Mouse (Mus musculus): ENCODE data around the gene Gucy2c. TPM values are rescaled to one million over a fixed set of nuclear protein-coding genes. Genes with fewer than 3 reads are reported as not detected.
A peak's percentile ranks its signal among the peaks of the same experiment; 100 is the strongest.

Gucy2c gene
- total RNA-seq, 1 experiment: 0.09 TPM

GRCm38 (mm10) chr6:136807395-136808013, 25.9 kb upstream of the Gucy2c start:
- no peak for DNase-seq (ENCODE audit: low read depth, low spot score)
- Histone ChIP-seq H3K4me3 (ENCODE audit: insufficient read depth in 1 of 2, low read depth in 1 of 2, low read length in 2 of 2, poor library complexity in 1 of 2, severe bottlenecking in 1 of 2) (peak overlapping the region; percentile 51 to 64), H3K9me3 (ENCODE audit: control insufficient read depth, insufficient read depth, low read depth, low read length) (no peaks in the 10 kb centered on the region), H3K36me3 (ENCODE audit: control insufficient read depth, insufficient read depth, low read length, poor library complexity, severe bottlenecking) (peaks cover 7% of the 10 kb centered on the region; the same call in 1 of the 2 replicates), H3K27ac (ENCODE audit: insufficient read depth, low read depth, low read length, poor library complexity, severe bottlenecking) (peak overlapping the region; percentile 73; the same call in 1 of the 2 replicates), H3K4me1 (ENCODE audit: control insufficient read depth in 2 of 2, insufficient read depth in 2 of 2, low read length in 2 of 2, poor library complexity in 1 of 2) (peaks cover 4 to 16% of the 10 kb centered on the region in 2 experiments; a peak in 2 of 4 replicates), H3K9ac (ENCODE audit: insufficient read depth, low read depth, low read length, poor library complexity, severe bottlenecking) (peak overlapping the region; percentile 78)
- TF ChIP-seq HCFC1 (IDR thresholded peaks at IDR 0.05; ENCODE audit: borderline replicate concordance, insufficient read depth, low read length) (no peak), MAFK (IDR thresholded peaks at IDR 0.05; ENCODE audit: insufficient read depth, low read depth, low read length) (no peak), ZNF384 (IDR thresholded peaks at IDR 0.05; ENCODE audit: low read depth, low read length) (no peak), ZC3H11A (IDR thresholded peaks at IDR 0.05; ENCODE audit: borderline replicate concordance, low read depth, low read length) (no peak), CHD2 (IDR thresholded peaks at IDR 0.05; ENCODE audit: low read depth, low read length) (no peak)
- in situ Hi-C loops (cut with MboI; ENCODE audit: low sequenced_read_pairs in 2 of 2, unreplicated experiment in 2 of 2): no loop called here

DNA sequence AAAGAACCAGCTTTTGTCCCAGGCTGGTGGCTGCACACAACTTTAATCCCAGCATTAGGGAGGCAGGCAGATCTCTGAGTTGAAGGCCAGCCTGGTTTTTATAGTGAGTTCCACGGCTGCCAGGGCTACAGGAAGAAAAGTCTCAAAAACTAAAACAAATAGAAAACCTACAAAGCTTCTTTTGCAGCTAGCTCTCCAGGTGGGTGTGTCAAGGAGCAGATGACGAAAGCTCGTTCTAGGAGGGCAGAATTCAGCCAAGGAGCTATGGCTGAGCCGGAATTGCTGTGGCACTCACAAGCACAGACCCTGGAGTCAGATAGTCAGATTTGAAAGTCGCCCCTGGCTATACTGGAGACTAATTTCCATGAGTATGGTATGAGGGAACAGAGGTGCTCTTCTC, 25.3 kb upstream of the Gucy2c start:
- no peak overlapping the region; the same call in 1 of the 2 replicates for H3K27ac ChIP-seq (ENCODE audit: insufficient read depth, low read depth, low read length, poor library complexity, severe bottlenecking)
- H3K4me1 ChIP-seq (ENCODE audit: control insufficient read depth in 2 of 2, insufficient read depth in 2 of 2, low read length in 2 of 2, poor library complexity in 1 of 2): peaks cover 4 to 13% of the 10 kb centered on the region in 2 experiments; a peak in 2 of 4 replicates
- no peak overlapping the region; a peak in 1 of 4 replicates for H3K4me3 ChIP-seq (ENCODE audit: insufficient read depth in 1 of 2, low read depth in 1 of 2, low read length in 2 of 2, poor library complexity in 1 of 2, severe bottlenecking in 1 of 2)
- DNase-seq (ENCODE audit: low read depth, low spot score): no peak
- in situ Hi-C loops (cut with MboI; ENCODE audit: low sequenced_read_pairs in 2 of 2, unreplicated experiment in 2 of 2): no loop called here
- H3K9me3 ChIP-seq (ENCODE audit: control insufficient read depth, insufficient read depth, low read depth, low read length): no peaks in the 10 kb centered on the region
- peak overlapping the region; percentile 78; the same call in 1 of the 2 replicates for H3K9ac ChIP-seq (ENCODE audit: insufficient read depth, low read depth, low read length, poor library complexity, severe bottlenecking)
- peaks cover 7% of the 10 kb centered on the region; the same call in 1 of the 2 replicates for H3K36me3 ChIP-seq (ENCODE audit: control insufficient read depth, insufficient read depth, low read length, poor library complexity, severe bottlenecking)
- TF ChIP-seq ZNF384 (IDR thresholded peaks at IDR 0.05; ENCODE audit: low read depth, low read length) (no peak), MAFK (IDR thresholded peaks at IDR 0.05; ENCODE audit: insufficient read depth, low read depth, low read length) (no peak), HCFC1 (IDR thresholded peaks at IDR 0.05; ENCODE audit: borderline replicate concordance, insufficient read depth, low read length) (no peak), ZC3H11A (IDR thresholded peaks at IDR 0.05; ENCODE audit: borderline replicate concordance, low read depth, low read length) (no peak), CHD2 (IDR thresholded peaks at IDR 0.05; ENCODE audit: low read depth, low read length) (no peak)

- H3K9ac ChIP-seq (ENCODE audit: insufficient read depth, low read depth, low read length, poor library complexity, severe bottlenecking): no peak overlapping the region
- no peak overlapping the region for H3K27ac ChIP-seq (ENCODE audit: insufficient read depth, low read depth, low read length, poor library complexity, severe bottlenecking)
- TF ChIP-seq ZNF384 (IDR thresholded peaks at IDR 0.05; ENCODE audit: low read depth, low read length) (no peak), HCFC1 (IDR thresholded peaks at IDR 0.05; ENCODE audit: borderline replicate concordance, insufficient read depth, low read length) (no peak), ZC3H11A (IDR thresholded peaks at IDR 0.05; ENCODE audit: borderline replicate concordance, low read depth, low read length) (no peak), MAFK (IDR thresholded peaks at IDR 0.05; ENCODE audit: insufficient read depth, low read depth, low read length) (no peak)
- no peak for DNase-seq (ENCODE audit: low read depth, low spot score)
- H3K36me3 ChIP-seq (ENCODE audit: control insufficient read depth, insufficient read depth, low read length, poor library complexity, severe bottlenecking): peaks cover 6% of the 10 kb centered on the region; the same call in 1 of the 2 replicates
- in situ Hi-C loops (cut with MboI; ENCODE audit: low sequenced_read_pairs in 2 of 2, unreplicated experiment in 2 of 2): no loop called here
- peaks cover 4 to 9% of the 10 kb centered on the region in 2 experiments; a peak in 2 of 4 replicates for H3K4me1 ChIP-seq (ENCODE audit: control insufficient read depth in 2 of 2, insufficient read depth in 2 of 2, low read length in 2 of 2, poor library complexity in 1 of 2)
- H3K4me3 ChIP-seq (ENCODE audit: insufficient read depth in 1 of 2, low read depth in 1 of 2, low read length in 2 of 2, poor library complexity in 1 of 2, severe bottlenecking in 1 of 2): no peak overlapping the region
- H3K9me3 ChIP-seq (ENCODE audit: control insufficient read depth, insufficient read depth, low read depth, low read length): no peaks in the 10 kb centered on the region
These were observed 23.8 kb upstream of the Gucy2c start for GRCm38 (mm10) chr6:136805409-136805775.

DNA sequence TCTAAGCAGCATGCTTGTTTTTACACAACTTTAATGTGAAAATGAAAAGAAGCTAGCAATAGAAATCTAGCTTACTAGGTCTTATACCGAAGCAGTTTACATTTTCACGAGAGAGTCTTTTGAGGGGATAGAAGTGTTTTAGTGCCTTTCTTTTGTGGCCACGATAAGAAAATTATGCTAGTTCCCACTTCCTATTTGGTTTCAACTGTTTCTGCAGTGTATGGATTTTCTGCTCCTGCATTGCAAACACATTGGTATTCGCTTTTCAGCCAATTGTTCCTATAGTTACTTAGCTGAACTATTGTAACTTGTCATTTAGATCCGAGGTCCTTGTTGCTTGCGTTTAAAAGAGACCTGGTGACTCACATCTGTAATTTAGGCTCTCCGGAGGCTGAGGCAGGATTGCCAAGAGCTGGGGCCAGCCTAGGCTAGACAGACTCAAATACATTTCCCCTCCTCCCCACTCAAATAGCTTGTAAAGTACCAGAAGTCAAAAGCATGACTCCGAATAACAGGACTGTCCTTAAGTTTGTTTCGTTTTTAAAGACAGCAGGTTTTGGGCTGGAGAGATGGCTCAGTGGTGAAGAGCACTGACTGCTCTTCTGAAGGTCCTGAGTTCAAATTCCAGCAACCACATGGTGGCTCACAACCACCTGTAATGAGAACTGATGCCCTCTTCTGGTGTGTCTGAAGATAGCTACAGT, 23.3 kb upstream of the Gucy2c start:
- peaks cover 4 to 7% of the 10 kb centered on the region in 2 experiments; a peak in 1 of 4 replicates for H3K4me1 ChIP-seq (ENCODE audit: control insufficient read depth in 2 of 2, insufficient read depth in 2 of 2, low read length in 2 of 2, poor library complexity in 1 of 2)
- no peak overlapping the region for H3K9ac ChIP-seq (ENCODE audit: insufficient read depth, low read depth, low read length, poor library complexity, severe bottlenecking)
- H3K36me3 ChIP-seq (ENCODE audit: control insufficient read depth, insufficient read depth, low read length, poor library complexity, severe bottlenecking): peaks cover 3% of the 10 kb centered on the region; the same call in 1 of the 2 replicates
- no peak overlapping the region for H3K27ac ChIP-seq (ENCODE audit: insufficient read depth, low read depth, low read length, poor library complexity, severe bottlenecking)
- TF ChIP-seq HCFC1 (IDR thresholded peaks at IDR 0.05; ENCODE audit: borderline replicate concordance, insufficient read depth, low read length): no peak
- no peak for TF ChIP-seq CHD2 (IDR thresholded peaks at IDR 0.05; ENCODE audit: low read depth, low read length)
- TF ChIP-seq ZNF384 (IDR thresholded peaks at IDR 0.05; ENCODE audit: low read depth, low read length): no peak
- TF ChIP-seq ZC3H11A (IDR thresholded peaks at IDR 0.05; ENCODE audit: borderline replicate concordance, low read depth, low read length): no peak
- no peak for TF ChIP-seq MAFK (IDR thresholded peaks at IDR 0.05; ENCODE audit: insufficient read depth, low read depth, low read length)
- peak overlapping the region; percentile 14 to 23; a peak in 2 of 4 replicates for H3K4me3 ChIP-seq (ENCODE audit: insufficient read depth in 1 of 2, low read depth in 1 of 2, low read length in 2 of 2, poor library complexity in 1 of 2, severe bottlenecking in 1 of 2)
- no peaks in the 10 kb centered on the region for H3K9me3 ChIP-seq (ENCODE audit: control insufficient read depth, insufficient read depth, low read depth, low read length)
- DNase-seq (ENCODE audit: low read depth, low spot score): no peak
- in situ Hi-C loops (cut with MboI; ENCODE audit: low sequenced_read_pairs in 2 of 2, unreplicated experiment in 2 of 2): no loop called here
